Mouse (Mus musculus) myocyte (in vitro differentiated cells): ENCODE results near the gene Gm21188.
"Not testable (repeated sequence)": the region's sequence is repeated elsewhere in the genome, so short reads cannot be mapped to it uniquely, and the experiment has no call there.

ENCODE experiments used
- CEBPB ChIP-seq: IDR thresholded peaks from 2 replicates; pipeline ENCODE4 v1.6.1; 2011; ENCODE audit warnings: mild to moderate bottlenecking, moderate library complexity; ENCODE audit not compliant: poor library complexity, insufficient read depth, severe bottlenecking
- E2F4 ChIP-seq: IDR thresholded peaks from one replicate; pipeline ENCODE4 v1.6.1; 2011; ENCODE audit warnings: mild to moderate bottlenecking, control low read depth, moderate library complexity; ENCODE audit not compliant: insufficient read depth
- POLR2A ChIP-seq: IDR thresholded peaks from one replicate; pipeline ENCODE4 v1.6.1; 2011; ENCODE audit warnings: low read depth, mild to moderate bottlenecking, control low read depth, moderate library complexity; ENCODE audit not compliant: insufficient read length
- POLR2AphosphoS2 ChIP-seq: IDR thresholded peaks from one replicate; pipeline ENCODE4 v1.6.1; 2011; ENCODE audit warnings: low read depth, control low read depth; ENCODE audit not compliant: insufficient read length
- REST ChIP-seq: IDR thresholded peaks from one replicate; pipeline ENCODE4 v1.6.1; 2011; ENCODE audit warnings: mild to moderate bottlenecking, control low read depth, moderate library complexity; ENCODE audit not compliant: insufficient read depth, insufficient read length
- TCF12 ChIP-seq: IDR thresholded peaks from one replicate; pipeline ENCODE4 v1.6.1; 2011; ENCODE audit warnings: mild to moderate bottlenecking, control low read depth; ENCODE audit not compliant: poor library complexity, insufficient read depth, severe bottlenecking
- USF1 ChIP-seq: IDR thresholded peaks from one replicate; pipeline ENCODE4 v1.6.1; 2011; ENCODE audit warnings: low read depth, mild to moderate bottlenecking, control low read depth, moderate library complexity

GRCm38 (mm10) chr13:120010068-120010467 lies 41.9 kb downstream of the Gm21188 start:
- not testable (repeated sequence) for TF ChIP-seq POLR2A, TCF12, E2F4, USF1, REST, CEBPB, POLR2AphosphoS2
